Mouse (Mus musculus): Measurements from ENCODE around the gene Atad3a.

Gene Atad3a

DNA sequence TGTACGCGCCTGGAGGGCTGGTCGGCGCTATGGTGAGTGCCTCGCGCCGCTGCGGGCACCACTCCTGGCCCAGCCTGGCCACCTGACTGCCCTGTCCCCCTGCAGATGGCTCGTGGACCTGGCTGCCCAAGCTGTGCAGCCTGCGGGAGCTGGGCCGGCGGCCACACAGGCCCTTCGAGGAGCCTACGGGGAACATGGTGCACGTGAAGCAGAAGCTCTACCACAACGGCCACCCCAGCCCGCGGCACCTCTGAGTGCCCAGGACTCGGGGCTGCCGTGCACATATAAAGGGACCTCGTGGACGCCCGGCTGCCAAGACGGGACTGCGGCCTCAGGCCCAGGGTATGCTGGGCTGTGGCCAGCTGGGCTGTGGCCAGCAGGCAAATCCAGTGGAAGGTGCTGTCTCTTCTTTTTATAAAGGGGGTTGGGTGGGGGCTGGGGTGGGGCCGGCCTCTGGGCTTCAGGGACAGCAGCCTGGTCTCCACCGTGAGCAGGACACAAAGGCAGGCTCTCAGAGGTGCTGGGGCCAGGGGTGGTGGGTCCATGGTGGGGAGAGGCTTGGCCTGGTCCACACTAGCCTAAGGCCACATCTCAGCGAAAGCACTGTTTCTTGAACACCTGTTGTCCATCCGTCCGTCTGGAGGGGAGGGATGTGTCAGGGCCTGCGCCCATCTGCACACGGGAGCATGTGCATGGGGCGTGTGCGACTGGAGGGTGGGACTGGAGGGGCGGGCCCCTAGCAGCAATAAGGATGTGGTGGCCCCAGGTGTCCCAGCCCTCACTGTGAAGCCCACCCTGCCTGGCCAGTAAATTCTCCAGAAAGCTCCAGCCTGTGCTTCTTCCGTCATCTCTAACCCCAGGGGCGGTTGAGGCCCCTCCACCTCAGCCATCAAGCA lies 20.9 kb downstream of the Atad3a start:
- DNase-seq (ENCODE audit: low spot score in 2 of 2): no peak

DNA sequence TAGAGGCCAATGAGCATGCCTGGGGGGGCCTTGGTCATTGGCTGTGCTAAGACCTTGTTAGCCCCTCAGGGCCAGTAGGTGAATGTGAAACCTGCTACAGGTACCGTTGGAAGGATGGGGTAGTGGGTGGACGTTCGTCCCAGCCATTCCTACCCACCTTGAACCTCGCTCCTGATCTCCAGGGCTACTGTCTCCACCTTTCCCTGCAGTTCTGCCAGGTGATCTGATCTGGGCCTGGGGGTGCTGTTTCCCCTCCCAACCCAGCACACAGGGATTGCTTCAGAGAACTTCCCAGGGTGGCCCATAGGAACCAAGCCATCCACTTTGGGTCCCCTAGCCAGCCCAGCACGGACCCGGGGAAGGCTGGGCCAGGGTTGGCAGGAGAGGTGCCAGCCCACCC lies 21.7 kb downstream of the Atad3a start:
- DNase-seq (ENCODE audit: low spot score in 2 of 2): no peak

DNA sequence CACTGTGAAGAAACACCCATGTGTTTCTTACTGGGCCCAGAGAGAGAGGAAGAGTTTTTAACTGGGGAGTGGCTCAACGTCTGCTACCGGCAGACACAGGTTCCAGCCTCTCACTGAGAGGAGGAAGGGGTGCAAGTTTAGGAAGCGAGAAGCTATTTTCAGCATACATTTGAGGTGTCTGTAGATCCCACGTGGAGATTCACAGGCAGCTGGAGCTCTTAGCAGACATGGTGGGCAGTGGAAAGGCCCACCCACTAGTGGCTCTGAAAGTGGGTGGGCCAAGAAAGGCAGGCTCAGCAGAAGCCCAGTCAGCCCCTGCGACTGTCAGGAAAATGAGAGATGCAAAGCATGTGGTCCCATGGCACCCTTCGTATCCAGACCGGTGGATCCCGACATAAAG lies 22.6 kb downstream of the Atad3a start:
- DNase-seq (ENCODE audit: low spot score in 2 of 2): peak in 1 of 2 experiments; percentile 51

DNA sequence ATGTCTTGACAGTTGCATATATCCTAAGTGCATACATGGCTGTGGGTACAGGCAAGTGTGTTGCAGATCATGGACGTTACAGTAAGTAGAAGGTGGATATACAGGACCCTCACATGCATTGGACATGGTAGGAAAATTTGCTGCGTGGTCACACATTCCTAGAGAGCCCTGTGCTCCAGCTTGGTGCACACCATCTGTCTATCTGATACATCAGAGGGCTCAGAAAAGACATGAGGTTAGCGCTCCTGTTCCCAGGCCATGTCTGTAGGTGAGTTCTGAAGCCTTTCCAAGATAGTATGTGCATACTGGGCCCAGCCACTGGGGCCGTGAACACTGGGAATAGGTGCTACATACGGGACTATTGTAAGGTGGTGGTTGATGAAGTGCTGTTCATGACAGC lies 24.5 kb downstream of the Atad3a start:
- DNase-seq (ENCODE audit: low spot score in 2 of 2): no peak

DNA sequence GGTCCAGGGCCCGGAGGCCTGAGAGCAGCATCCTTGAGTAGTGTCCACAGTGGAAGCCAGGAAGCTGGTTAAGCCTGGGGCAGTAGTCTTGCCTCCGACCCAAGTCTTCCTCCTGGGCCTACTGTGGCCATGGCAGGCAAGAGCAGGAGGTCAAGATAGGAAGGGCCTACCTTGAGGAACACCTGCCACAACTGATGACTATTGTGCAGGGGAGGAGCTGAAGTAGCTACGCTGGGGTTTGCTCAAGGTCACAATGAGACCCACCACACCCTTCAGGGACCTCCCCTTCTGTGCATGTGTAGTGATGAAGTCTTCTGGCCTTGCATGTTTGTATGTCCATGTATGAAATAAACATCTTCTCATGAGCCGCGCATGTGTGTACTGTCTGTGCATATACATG lies 25.1 kb downstream of the Atad3a start:
- DNase-seq (ENCODE audit: low spot score in 2 of 2): no peak

DNA sequence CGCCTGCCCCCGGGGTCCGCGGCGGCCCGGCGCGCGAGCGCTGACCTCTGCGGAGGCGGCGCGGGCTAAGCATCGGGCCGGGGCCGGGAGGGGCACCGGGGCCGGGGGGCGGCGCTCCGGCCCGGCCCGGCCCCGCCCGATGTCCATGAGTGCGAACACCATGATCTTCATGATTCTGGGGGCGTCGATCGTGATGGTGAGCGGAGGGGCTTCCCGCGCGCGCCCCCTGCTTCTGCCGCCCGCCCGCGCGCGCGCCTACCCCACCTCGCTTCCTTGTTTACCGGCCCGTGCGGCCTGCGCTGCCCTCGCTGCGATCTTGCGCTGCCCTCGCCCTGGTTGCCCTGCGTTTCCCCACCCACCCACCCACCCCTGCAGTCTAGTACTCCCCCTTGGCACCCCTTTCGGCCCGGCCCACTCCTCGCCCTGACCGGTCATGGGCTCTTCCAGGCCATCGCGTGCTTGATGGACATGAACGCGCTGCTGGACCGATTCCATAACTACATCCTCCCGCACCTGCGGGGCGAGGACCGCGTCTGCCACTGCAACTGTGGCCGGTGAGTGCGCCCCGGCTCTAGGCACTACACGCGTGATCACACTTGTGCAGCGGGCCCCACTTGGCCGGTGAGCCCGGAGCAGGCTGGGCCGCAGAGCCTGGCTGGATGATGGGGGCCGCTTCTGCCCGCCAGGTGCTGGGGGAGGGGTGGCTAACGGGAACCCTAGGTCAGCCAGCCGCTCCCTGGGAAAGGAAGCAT lies 25.8 kb downstream of the Atad3a start:
- DNase-seq (ENCODE audit: low spot score in 2 of 2): no peak

DNA sequence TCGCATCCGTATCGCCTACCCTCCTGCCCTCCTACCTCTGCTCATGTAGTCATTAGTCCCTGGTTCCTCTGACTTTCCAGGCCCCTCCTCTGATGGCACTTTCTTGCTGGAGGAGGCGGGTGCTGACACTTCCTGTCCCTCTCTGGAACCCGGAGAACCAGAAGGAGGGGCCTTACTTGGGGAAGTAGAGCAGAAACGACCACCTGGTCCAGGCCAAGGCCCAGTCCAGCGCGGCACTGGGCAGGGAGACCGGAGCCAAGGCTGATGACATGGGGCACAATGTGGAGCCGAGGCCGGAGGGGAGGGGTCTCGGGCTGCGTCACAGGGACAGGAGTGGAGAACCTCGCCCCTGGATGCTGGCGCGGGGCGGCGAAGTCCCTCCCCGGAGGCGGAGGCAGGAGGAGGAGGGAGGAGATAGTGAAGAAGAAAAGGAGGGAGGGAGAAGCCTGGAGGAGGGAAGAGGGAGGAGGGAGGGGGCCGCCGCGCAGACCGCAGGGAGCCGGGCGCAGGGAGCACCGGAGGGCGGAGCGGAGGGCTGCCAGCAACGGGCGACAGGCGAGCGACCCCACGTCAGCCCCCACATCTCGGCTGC lies 26.4 kb downstream of the Atad3a start, which contains the start of gene Tmem240:
Gene Tmem240, plus strand, starts transcription at position 451 of the 592 bp plus-strand sequence.
- peak; percentile 81 to 89 for DNase-seq (ENCODE audit: low spot score in 2 of 2)

DNA sequence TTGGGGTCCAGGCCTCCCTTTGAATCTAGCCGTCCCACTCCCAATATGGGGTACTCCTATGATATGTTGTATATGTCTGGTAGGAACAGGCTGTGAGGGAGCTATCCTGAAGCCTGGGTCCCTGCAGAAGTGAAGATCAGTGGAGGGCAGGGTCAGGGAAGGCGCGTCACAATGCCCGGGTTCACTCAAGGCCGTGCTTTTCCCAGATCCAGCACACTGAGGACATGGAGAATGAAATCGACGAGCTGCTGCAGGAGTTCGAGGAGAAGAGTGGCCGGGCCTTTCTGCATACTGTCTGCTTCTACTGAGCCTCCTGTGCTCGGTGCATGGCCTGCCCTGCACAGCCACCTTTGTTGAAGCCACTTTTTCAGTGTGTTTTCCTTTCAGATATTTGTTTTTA lies 27.6 kb downstream of the Atad3a start:
- DNase-seq (ENCODE audit: low spot score in 2 of 2): no peak

DNA sequence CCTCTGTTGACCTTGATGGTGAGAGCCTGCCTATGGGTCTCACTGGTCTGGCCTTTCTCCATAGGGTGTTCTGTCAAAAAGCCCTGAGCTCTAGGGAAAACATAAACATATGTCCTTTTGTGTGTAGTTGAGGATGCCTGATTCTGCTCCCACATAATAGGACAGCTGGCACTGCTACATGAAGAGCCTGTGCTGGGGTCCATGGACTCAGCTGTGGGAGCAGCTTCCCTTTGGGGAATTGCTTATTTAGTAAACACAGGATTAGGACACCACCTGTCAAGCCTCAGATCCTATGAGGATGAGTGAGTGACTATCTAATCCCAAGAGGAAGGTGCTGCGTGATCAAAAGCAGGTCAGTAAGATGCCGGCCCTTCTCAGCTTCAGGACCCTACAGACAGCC lies 32.9 kb downstream of the Atad3a start:
- DNase-seq (ENCODE audit: low spot score in 2 of 2): no peak

DNA sequence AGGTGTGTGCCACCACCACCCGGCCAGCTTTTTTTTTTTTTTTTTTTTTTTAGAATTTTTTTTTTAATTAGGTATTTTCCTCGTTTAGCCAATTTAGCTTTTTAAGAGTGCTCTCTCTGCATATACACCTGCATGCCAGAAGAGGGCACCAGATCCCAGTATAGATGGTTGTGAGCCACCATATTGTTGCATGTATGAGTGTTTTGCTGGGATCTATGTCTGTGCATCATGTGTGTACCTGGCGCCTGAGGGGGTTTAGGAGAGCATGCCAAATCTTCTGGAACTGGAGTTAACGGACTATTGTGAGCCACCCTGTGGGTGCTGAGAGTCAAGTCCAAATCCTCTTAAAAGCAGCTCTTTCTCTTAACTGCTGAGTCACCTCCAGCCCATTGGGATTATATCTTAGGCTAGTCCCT lies 39.2 kb downstream of the Atad3a start:
- DNase-seq (ENCODE audit: low spot score in 2 of 2): no peak

DNA sequence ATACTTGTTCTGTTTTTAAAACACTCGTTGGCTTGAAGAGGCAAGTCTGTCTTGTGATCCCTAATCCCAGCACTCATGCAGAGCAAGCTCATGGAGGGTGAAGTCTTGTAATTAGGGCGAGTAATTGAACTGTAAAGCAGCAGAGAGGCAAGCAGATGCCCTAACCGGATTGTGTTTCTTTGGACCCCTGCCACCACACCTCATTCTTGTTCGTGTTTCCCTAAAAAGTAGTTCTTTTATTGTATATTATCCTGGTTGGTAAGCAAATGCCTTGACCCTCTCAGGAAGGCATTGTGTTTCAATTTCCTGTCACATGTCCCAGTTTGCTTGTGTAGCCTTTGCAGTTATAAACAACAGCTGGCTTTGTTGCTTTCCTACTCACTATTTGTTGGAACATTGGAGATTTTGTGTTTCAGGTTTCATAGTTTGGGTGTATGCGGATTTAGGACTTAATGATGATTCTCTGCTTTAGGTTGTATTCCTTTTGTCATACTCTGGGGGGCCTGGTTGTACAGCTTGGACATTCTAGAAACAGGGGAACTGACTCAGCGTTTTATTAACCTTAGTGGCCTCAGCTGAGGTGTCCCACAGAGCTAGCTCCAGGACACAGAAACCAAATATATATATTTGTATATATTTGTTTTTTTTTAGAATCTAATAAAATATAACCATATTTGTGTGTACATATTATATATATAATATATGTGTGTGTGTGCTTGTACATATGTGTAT lies 50.2 kb downstream of the Atad3a start:
- peak in 1 of 2 experiments; percentile 19 for DNase-seq (ENCODE audit: low spot score in 2 of 2)

DNA sequence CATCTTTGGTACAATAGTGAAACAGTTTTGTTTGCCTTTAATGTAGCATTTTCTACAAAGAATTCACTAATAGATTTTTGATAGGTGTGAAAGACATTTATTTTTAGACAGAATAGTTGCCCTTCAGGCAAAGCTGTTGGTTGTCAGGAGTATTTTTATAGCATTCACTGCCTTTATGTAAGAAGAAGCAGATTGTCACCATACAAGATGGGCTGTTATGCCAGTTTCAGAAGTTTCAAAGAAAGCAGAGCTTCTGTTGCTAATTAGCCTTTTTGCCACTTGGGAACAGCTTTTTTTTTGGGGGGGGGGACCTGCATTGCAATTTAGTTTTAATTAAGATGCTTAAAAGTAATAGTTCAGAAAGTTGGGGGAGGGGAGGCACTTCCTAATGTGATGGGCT lies 51.9 kb downstream of the Atad3a start:
- DNase-seq (ENCODE audit: low spot score in 2 of 2): no peak

DNA sequence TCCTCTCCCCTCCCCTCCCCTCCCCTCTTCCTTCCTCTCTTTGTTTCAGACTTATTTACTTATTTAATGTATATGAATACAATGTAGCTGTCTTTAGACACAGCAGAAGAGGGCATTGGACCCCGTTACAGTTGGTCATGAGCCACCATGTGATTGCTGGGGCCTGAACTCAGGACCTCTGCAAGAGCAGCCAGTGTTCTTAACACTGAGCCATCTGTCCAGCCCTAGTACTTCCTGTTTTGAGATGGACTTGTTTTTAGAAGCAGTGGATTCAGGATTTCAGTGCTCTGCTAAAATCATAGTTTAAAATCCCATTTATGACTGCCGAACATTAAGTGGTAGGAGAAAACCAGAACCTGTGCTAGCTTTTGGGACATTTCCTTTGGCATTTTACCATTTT lies 52.3 kb downstream of the Atad3a start:
- DNase-seq (ENCODE audit: low spot score in 2 of 2): no peak

DNA sequence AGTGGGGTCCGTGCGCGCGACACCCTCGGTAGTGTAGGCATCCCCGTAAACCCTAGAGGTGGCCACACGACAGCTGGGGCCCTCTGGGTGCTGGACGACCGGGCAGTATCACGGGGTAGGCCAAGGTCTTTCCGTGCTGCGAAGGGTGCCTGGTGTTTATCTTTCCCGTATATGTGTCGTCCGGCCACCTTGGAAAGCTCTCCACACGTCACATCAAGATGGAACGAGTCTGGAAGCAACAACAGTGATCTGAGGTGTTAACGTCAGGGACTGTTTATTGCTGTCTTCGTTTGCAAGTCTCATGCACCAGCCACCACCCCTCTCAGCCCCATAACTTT lies 55.3 kb downstream of the Atad3a start:
- no peak for DNase-seq (ENCODE audit: low spot score in 2 of 2)

DNA sequence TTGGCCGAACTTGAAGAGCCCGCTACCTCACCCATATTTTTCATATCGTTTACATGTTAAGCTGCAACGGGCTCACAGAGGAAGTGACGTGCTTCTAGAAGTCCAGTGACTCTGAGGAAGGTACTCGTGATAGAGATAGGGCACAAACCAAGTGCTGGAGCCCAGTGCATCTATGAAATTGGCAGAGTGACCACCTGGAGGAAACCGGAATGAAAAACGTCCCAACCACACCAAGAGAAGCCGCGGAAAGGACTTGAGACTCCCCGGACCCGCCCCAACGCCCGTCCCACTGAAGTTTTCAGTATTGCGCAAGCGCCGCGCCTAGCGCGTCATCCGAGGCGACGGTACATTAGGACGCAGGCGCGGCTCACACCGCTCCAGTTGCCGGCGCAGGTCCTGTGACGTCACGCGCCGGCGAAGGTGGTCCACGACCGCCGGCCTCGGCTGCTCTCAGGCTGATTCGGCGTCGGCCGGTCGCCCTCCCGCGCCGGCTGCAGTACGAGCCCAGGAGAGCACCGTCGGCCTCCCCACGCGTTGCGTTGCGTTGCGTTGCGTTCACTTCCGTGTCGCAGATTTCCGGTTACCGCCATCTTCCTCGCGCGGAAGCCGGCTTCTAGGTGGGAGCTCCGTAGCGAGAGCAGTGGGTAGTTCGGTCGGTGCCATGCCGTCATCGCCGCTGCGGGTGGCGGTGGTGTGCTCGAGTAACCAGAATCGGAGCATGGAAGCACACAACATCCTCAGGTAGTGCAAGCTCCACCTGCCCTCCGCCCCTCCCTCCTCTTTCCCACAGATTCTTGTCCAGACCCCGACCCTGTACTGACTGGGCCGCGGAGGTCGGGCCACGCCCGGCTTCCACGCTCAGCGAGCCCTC lies 55.9 kb downstream of the Atad3a start, which contains the start of gene Ssu72:
Gene Ssu72, plus strand, starts transcription at position 80 of the 871 bp plus-strand sequence.
- DNase-seq (ENCODE audit: low spot score in 2 of 2): peak; percentile 87 to 95

DNA sequence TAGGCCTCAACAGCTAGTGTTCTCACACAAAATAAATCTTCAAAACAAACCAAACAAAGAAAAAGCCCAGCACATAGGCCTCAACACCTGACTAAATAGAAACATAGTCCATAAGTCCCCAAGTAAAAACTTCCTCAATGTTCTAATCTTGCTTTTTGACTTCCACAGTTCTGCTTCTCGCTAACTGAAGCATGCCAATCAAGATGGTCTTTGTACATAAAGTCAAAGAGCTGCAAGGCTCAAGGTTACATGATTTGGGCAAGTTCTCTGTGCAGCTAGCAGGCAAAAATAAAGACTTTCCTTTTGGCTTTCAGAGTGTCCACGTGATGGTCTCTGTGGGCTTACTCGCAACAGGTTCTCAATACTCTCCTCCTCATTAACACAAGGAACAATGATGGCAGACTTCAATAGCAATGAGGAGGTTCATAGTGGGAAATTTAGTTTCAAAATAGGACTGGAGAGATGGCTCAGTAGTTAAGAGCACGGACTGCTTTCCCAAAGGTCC lies 57.4 kb downstream of the Atad3a start:
- no peak for DNase-seq (ENCODE audit: low spot score in 2 of 2)

DNA sequence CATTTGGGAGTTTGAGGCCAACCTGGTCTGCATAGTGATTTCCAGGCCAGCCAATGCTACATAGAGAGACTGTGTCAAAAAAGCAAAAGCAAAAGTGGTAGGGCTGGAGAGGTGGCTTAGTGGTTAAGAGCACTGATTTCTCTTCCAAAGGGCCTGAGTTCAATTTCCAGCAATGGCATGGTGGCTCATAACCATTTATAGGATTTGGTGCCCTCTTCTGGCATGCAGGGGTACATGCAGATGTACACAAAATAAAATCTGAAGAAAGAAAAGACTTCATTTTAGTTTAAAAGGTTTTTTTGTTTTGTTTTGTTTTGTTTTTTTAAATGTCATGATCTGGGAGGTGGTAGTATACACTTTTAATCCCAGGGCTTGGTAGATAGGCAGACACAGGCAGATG lies 60.5 kb downstream of the Atad3a start:
- DNase-seq (ENCODE audit: low spot score in 2 of 2): no peak

DNA sequence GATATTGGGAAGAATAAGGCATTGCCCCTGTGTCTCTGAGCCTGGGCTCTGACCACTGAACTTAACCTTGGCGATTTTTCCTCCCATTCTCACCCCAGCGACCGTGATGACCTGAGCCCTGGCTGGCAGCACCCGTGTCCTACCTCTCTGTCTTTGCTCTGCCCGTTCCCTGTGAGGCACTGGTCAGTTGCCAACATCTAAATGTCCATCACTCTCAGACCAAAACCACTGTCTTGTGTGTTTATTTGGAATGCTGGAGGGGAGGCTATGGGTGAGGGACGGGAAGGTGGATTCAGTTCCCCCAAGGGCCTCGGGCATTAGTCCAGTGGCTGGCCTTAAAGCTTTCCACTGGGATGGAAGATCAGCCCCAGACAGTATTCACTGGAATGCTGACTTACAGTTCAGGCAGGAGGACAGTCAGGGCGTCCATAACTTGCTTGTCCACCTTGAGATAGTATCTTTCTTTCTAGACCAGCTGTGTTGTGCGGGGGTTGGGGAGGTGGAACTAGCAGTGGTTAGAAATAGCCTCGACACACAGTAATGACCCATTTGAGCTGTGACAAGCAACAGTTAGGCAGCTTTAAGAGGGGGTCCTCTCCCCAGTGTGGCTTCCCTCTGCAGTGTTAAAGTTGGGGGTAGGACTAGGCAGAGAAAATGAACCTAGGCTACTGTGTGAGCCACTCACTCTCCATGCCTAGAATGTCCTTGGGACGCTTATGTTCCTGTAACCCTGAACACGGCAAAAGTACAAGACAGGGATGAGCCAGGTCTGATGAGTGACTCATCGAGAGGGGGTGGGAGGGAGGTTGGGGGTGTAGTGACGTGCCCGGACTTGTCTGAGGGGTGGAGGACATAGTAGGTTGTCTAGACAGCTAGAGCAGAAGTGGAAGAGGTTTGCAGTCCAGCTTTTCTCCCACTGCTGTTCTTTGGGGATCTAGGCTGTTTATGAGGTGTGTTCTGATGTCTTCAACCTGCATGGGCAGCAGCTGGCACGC lies 64.3 kb downstream of the Atad3a start:
- DNase-seq (ENCODE audit: low spot score in 2 of 2): peak in 1 of 2 experiments; percentile 16

DNA sequence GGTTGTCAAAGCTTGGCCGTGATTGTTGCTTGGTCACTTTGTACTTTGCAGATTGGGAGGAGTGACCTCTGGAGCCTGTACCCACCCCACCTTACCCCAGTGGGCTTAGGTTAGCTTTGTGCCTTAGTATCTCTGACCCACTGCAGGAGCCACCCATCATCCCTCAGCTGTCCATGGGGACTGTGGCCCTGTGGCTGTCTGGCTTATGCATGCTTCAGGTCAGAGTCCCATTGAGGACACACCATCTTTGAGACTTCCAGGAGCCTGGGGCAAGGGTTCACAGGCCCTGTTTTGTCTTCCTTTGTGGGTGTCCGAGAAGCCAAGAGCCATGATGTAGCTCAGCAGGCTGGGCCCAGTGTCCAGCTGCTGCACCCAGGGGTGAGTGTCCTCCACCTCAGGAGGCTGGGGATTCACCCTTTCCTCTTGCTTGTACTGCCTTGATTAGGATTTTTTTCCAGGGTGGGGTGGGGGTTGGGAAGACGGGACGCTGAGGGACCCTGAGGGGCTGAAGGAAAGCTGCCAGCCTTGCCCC lies 65.3 kb downstream of the Atad3a start:
- no peak for DNase-seq (ENCODE audit: low spot score in 2 of 2)
